Mouse (Mus musculus): ENCODE measurements at regions not wholly inside any gene's neighbourhood (a gene's known extent, or its start where the extent isn't known, plus 50 kb on each side); places are given as distances from the start of the nearest gene placed in this dataset.

DNA sequence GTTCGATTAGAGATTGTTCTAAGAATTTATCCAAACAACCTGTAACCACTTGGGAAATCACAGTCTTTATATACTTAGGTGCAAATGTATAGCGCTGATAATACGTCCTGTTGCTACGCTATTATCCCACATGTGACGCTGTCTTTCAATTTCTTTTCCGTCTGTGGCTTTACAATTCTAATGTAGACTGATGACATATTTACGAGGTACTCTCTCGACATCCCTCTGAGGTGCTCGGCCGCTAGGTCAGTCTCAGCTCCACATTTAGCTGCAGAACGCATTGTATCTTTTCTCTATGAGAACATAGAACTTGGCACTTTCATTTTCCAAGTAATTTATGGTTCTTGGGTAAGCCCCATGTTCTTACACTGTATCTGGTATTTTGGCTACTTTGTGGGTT is 193.6 kb downstream of the Dact1 start:
- no peak for TF ChIP-seq POLR2A (IDR thresholded peaks at IDR 0.05; ENCODE audit: control insufficient read depth, low read depth, low read length)
- TF ChIP-seq CTCF (IDR thresholded peaks at IDR 0.05; ENCODE audit: control insufficient read depth, insufficient read depth, insufficient replicate concordance, low read depth, low read length), result no peak
